Mouse (Mus musculus) lung, embryonic 14.5 days (tissue): ENCODE data around the gene Tradd. TPM values are rescaled to one million over a fixed set of nuclear protein-coding genes. Genes with fewer than 3 reads are reported as not detected.
A peak's percentile ranks its signal among the peaks of the same experiment; 100 is the strongest.

Experiments used
- ATAC-seq: fragments of 200-750 bp; cut with Nextera tagmentation; 2 replicates; pipeline ENCODE4 v1.8.0; 2017; ENCODE audit warnings: mild to moderate bottlenecking, moderate TSS enrichment, moderate library complexity; ENCODE audit not compliant: insufficient read depth
- DNase-seq: peaks from one replicate; pipeline ENCODE4 v3.0.0-alpha.2; 2015
- H3K27ac ChIP-seq: fragments of 300-500 bp; sonication (generic); 2 replicates; pipeline ENCODE4 v1.5.1; 2014; ENCODE audit warnings: low read depth, mild to moderate bottlenecking, moderate library complexity
- H3K27me3 ChIP-seq: fragments of 300-500 bp; sonication (generic); 2 replicates; pipeline ENCODE4 v1.6.1; 2014; ENCODE audit warnings: low read length, control low read depth; ENCODE audit not compliant: insufficient read depth
- H3K36me3 ChIP-seq: fragments of 300-500 bp; sonication (generic); 2 replicates; pipeline ENCODE4 v1.6.1; 2014; ENCODE audit warnings: control low read depth; ENCODE audit not compliant: insufficient read depth
- H3K4me1 ChIP-seq: fragments of 300-500 bp; sonication (generic); 2 replicates; pipeline ENCODE4 v1.6.1; 2014; ENCODE audit warnings: antibody characterized with exemption, control low read depth; ENCODE audit not compliant: insufficient read depth
- H3K4me2 ChIP-seq: fragments of 300-500 bp; sonication (generic); 2 replicates; pipeline ENCODE4 v1.6.1; 2014; ENCODE audit warnings: mild to moderate bottlenecking
- H3K4me3 ChIP-seq: fragments of 300-500 bp; sonication (generic); 2 replicates; pipeline ENCODE4 v1.5.1; 2014; ENCODE audit warnings: low read depth, low read length
- H3K9ac ChIP-seq: fragments of 300-500 bp; sonication (generic); 2 replicates; pipeline ENCODE4 v1.6.1; 2014
- H3K9me3 ChIP-seq: fragments of 300-500 bp; sonication (generic); 2 replicates; pipeline ENCODE4 v1.6.1; 2016; ENCODE audit warnings: low read depth, low read length, control low read depth
- CTCF ChIP-seq: IDR thresholded peaks from 2 replicates; pipeline ENCODE4 v1.5.1; 2016; ENCODE audit warnings: antibody characterized with exemption, low read depth
- WGBS: fragments of 180-500 bp; shearing (Covaris S2); extraction: QIAGEN DNeasy Blood & Tissue Kit; methylation state at CpG from one replicate; pipeline ENCODE4 v1.1.7; 2014; 5-methylcytosine and 5-hydroxymethylcytosine counted together
- polyA plus RNA-seq: library from polyadenylated mRNA; unstranded; fragments of >200 nt; fragmentation: Nextera tagmentation; extraction: Ambion mirVana; gene quantifications from 2 replicates; pipeline ENCODE4 v1.2.1, GENCODE M21; 2014

Tradd gene
- polyA plus RNA-seq, 1 experiment from 2014 or later, result 24.3 TPM

- DNase-seq, result no peak
- Histone ChIP-seq H3K4me1 (peaks cover 10% of the 10 kb centered on the region; the same call in 1 of the 2 replicates), H3K4me2 (no peak overlapping the region), H3K36me3 (peaks cover 13% of the 10 kb centered on the region), H3K9ac (no peak overlapping the region), H3K4me3 (no peak overlapping the region), H3K9me3 (no peaks in the 10 kb centered on the region), H3K27me3 (peaks cover 31% of the 10 kb centered on the region), H3K27ac (no peak overlapping the region)
- TF ChIP-seq CTCF, result no peak
- ATAC-seq, result no peak
- WGBS, result 75% methylated on average over 7 of the region's 7 CpGs
These were observed 6.9 kb downstream of the Tradd start for GRCm38 (mm10) chr8:105257318-105258114.

GRCm38 (mm10) chr8:105254966-105255350 is 9.5 kb downstream of the Tradd start, which contains the start of gene B3gnt9:
Gene B3gnt9 (minus strand): TSS chr8:105255153.
- peaks cover 22% of the 10 kb centered on the region for H3K27me3 ChIP-seq
- peak within 1 kb of the TSS; percentile 63 for H3K4me3 ChIP-seq
- DNase-seq (peak; percentile 89), ATAC-seq (peak; percentile 85)
- TF ChIP-seq CTCF, result peak; percentile 5; the same call in 1 of the 2 replicates
- H3K9me3 ChIP-seq, result no peaks in the 10 kb centered on the region
- H3K36me3 ChIP-seq, result peaks cover 37% of the 10 kb centered on the region
- peak within 1 kb of the TSS; percentile 98 for H3K4me2 ChIP-seq
- peak within 1 kb of the TSS; percentile 91 for H3K27ac ChIP-seq
- WGBS, result 3% methylated on average over 14 of the region's 14 CpGs
- peak within 1 kb of the TSS; percentile 74 for H3K9ac ChIP-seq
- H3K4me1 ChIP-seq, result peaks cover 10% of the 10 kb centered on the region; the same call in 1 of the 2 replicates

- under 1% methylated on average over 74 of the region's 74 CpGs for WGBS
- H3K9me3 ChIP-seq, result no peaks in the 10 kb centered on the region
- ATAC-seq, result peak; percentile 91
- H3K4me2 ChIP-seq, result peak overlapping the region; percentile 98
- H3K27me3 ChIP-seq, result peaks cover 16% of the 10 kb centered on the region
- peaks cover 43% of the 10 kb centered on the region for H3K36me3 ChIP-seq
- H3K27ac ChIP-seq, result peak overlapping the region; percentile 91
- peak; percentile 84 for TF ChIP-seq CTCF
- peak; percentile 96 for DNase-seq
- peak overlapping the region; percentile 63 for H3K4me3 ChIP-seq
- peaks cover 6% of the 10 kb centered on the region; the same call in 1 of the 2 replicates for H3K4me1 ChIP-seq
- H3K9ac ChIP-seq, result peak overlapping the region; percentile 74
These were observed 10.1 kb downstream of the Tradd start for GRCm38 (mm10) chr8:105254152-105254965.

GRCm38 (mm10) chr8:105253766-105254151 is 10.7 kb downstream of the Tradd start:
- TF ChIP-seq CTCF, result no peak
- peaks cover 49% of the 10 kb centered on the region for H3K36me3 ChIP-seq
- WGBS, result 36% methylated on average over 20 of the region's 20 CpGs
- H3K4me1 ChIP-seq, result peaks cover 2% of the 10 kb centered on the region; the same call in 1 of the 2 replicates
- H3K9me3 ChIP-seq, result no peaks in the 10 kb centered on the region
- peak overlapping the region; percentile 63 for H3K4me3 ChIP-seq
- no peak for DNase-seq
- H3K9ac ChIP-seq, result peak overlapping the region; percentile 74
- peak overlapping the region; percentile 98 for H3K4me2 ChIP-seq
- ATAC-seq, result peak; percentile 14; the same call in 1 of the 2 replicates
- H3K27ac ChIP-seq, result peak overlapping the region; percentile 91; the same call in 1 of the 2 replicates
- peaks cover 10% of the 10 kb centered on the region for H3K27me3 ChIP-seq

GRCm38 (mm10) chr8:105252680-105253537 is 11.5 kb downstream of the Tradd start:
- peaks cover 1% of the 10 kb centered on the region for H3K27me3 ChIP-seq
- peaks cover 57% of the 10 kb centered on the region for H3K36me3 ChIP-seq
- H3K4me2 ChIP-seq, result peak overlapping the region; percentile 98
- no peak for TF ChIP-seq CTCF
- H3K4me1 ChIP-seq, result peaks cover 2% of the 10 kb centered on the region; the same call in 1 of the 2 replicates
- no peak overlapping the region for H3K9ac ChIP-seq
- peak overlapping the region; percentile 63; the same call in 1 of the 2 replicates for H3K4me3 ChIP-seq
- ATAC-seq (no peak), DNase-seq (no peak)
- WGBS, result 75% methylated on average over 10 of the region's 10 CpGs
- no peak overlapping the region for H3K27ac ChIP-seq
- no peaks in the 10 kb centered on the region for H3K9me3 ChIP-seq

GRCm38 (mm10) chr8:105251954-105252353 is 12.5 kb downstream of the Tradd start:
- Histone ChIP-seq H3K27me3 (no peaks in the 10 kb centered on the region), H3K4me1 (peaks cover 2% of the 10 kb centered on the region; the same call in 1 of the 2 replicates), H3K36me3 (peaks cover 65% of the 10 kb centered on the region), H3K4me3 (no peak overlapping the region), H3K9me3 (no peaks in the 10 kb centered on the region), H3K9ac (no peak overlapping the region), H3K27ac (no peak overlapping the region), H3K4me2 (no peak overlapping the region)
- DNase-seq, result no peak
- TF ChIP-seq CTCF, result no peak
- ATAC-seq, result no peak
- 83% methylated on average over 6 of the region's 6 CpGs for WGBS
